Mouse (Mus musculus): Measurements from ENCODE around the gene Elfn1. TPM values are rescaled to one million over a fixed set of nuclear protein-coding genes. Genes with fewer than 3 reads are reported as not detected.

The Elfn1 gene
- 1.8 and 2.8 TPM in 2 replicates for polyA plus RNA-seq (2012; rRNA removed)

DNA sequence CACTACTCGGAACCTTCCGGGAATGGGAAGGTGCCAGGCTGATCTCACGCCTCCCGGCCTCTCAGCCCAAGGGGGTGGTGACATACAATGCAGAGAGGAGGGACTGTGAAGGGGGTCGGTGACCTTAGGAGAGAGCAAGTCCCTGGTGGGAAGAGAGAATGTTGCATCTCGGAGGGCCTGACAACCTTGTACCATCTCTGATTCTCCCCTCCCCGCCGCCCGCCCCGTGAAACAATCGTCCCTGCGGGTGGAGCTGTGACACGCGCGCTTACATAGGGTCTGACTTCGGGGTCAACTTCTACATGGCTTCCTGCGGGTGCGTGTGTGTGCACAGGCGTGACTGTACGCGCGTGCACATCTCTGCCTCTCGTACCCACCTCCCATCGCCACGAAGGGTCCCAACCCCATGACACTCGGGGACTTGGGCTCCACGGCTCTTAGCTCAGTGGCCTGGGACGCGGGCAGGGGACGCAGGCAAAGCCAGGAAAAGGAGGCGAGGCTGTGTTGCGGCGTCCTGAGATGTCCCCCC is at the start of gene Elfn1:
Gene Elfn1 (plus strand): TSS at position 230 of the 529 bp plus-strand sequence.

Other genes with a start within 250 kb of the Elfn1 start
- gene Micall2, start 171.6 kb upstream of the Elfn1 start, polyA plus RNA-seq (2012; rRNA removed), result 5.4 and 6.5 TPM in 2 replicates
- 40.1 and 48.0 TPM in 2 replicates for gene Ints1, start 132.3 kb upstream of the Elfn1 start, polyA plus RNA-seq (2012; rRNA removed)
- gene Mafk, start 116.4 kb upstream of the Elfn1 start, polyA plus RNA-seq (2012; rRNA removed), result 6.7 and 8.2 TPM in 2 replicates
- gene Tmem184a, start 88.0 kb upstream of the Elfn1 start, polyA plus RNA-seq (2012; rRNA removed), result 0.50 and 1.5 TPM in 2 replicates
- not detected in 2 replicates for gene Gm26938, start 81.5 kb upstream of the Elfn1 start, polyA plus RNA-seq (2012; rRNA removed)
- gene Psmg3, start 81.1 kb upstream of the Elfn1 start, polyA plus RNA-seq (2012; rRNA removed), result 51.4 and 58.3 TPM in 2 replicates